Mouse (Mus musculus) hindbrain, embryonic 10.5 days (tissue): Measurements from ENCODE around the gene Cnih2. TPM values are rescaled to one million over a fixed set of nuclear protein-coding genes. Genes with fewer than 3 reads are reported as not detected.

Source experiments
- DNase-seq: peaks from one replicate; pipeline ENCODE4 v3.0.0-alpha.2; 2017; ENCODE audit warnings: low spot score
- H3K27ac ChIP-seq: fragments of 300-500 bp; sonication (generic); 2 replicates; pipeline ENCODE4 v1.5.1; 2016; ENCODE audit warnings: mild to moderate bottlenecking, moderate library complexity
- H3K27me3 ChIP-seq: fragments of 300-500 bp; sonication (generic); 2 replicates; pipeline ENCODE4 v1.6.1; 2016; ENCODE audit warnings: mild to moderate bottlenecking; ENCODE audit not compliant: poor library complexity, insufficient read depth, severe bottlenecking
- H3K36me3 ChIP-seq: fragments of 300-500 bp; sonication (generic); 2 replicates; pipeline ENCODE4 v1.6.1; 2016; ENCODE audit warnings: mild to moderate bottlenecking, moderate library complexity
- H3K4me1 ChIP-seq: fragments of 300-500 bp; sonication (generic); replicated peaks from 2 replicates; pipeline ENCODE4 v1.6.1; 2016; ENCODE audit warnings: mild to moderate bottlenecking
- H3K4me3 ChIP-seq: fragments of 300-500 bp; sonication (generic); 2 replicates; pipeline ENCODE4 v1.5.1; 2016; ENCODE audit warnings: mild to moderate bottlenecking, moderate library complexity
- H3K9me3 ChIP-seq: fragments of 300-500 bp; sonication (generic); 2 replicates; pipeline ENCODE4 v1.6.1; 2016; ENCODE audit warnings: mild to moderate bottlenecking, moderate library complexity
- WGBS: fragments of 180-500 bp; shearing (Covaris S2); methylation state at CpG from one replicate; pipeline ENCODE4 v1.1.7; 2016; 5-methylcytosine and 5-hydroxymethylcytosine counted together
- polyA plus RNA-seq: library from polyadenylated mRNA; unstranded; fragments of >200 nt; fragmentation: Nextera tagmentation; extraction: Ambion mirVana; gene quantifications from 2 replicates; pipeline ENCODE4 v1.2.1, GENCODE M21; 2016

Gene Cnih2
- polyA plus RNA-seq, 1 experiment from 2014 or later: 115 TPM

GRCm38 (mm10) chr19:5108271-5108575 lies 9.9 kb upstream of the Cnih2 start:
- peak; percentile 28 for DNase-seq
- 25% methylated on average over 5 of the region's 5 CpGs for WGBS
- H3K4me1 ChIP-seq: peaks cover 35% of the 10 kb centered on the region
- H3K27ac ChIP-seq: 0 out of 2 replicates have a peak overlapping the region, but pooled peaks have one; percentile 1
- no peaks in the 10 kb centered on the region for H3K27me3 ChIP-seq
- H3K4me3 ChIP-seq: no peak overlapping the region
- H3K9me3 ChIP-seq: no peaks in the 10 kb centered on the region
- H3K36me3 ChIP-seq: peaks cover 77% of the 10 kb centered on the region

DNA sequence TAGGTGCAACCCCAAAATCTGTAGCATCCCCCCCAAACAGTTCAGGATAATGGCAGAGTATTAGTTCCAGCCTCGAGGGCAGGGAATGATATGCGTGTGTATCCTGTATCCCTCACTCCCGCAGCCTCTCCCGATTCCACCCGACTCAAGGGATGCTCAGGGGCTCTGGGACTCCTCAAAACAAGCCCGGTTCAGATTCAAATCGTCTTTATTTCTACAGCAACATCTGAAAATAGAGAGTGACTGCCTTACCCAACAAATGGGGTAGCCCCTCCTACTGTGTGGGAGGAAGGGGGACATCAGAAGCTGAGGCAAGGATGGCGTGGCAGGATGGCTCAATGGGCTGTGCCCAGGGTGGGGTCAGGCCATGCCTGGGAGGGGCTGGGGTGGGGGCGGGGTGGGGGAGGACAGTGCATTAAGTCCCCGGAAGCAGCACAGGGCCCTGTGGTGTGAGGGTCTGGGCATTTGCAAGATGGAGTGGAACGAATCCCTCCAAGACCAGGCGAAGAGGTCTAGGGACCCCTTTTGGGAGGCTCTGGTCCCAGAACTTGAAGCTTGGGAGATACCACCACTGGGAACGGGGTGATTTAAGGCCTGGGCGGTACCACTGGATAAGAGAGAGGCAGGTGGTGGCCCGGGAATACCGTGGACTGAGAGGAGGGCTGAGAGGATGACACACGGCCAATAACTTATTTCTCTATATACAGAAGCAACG lies 9.4 kb upstream of the Cnih2 start:
- H3K4me3 ChIP-seq: peak overlapping the region; percentile 91
- DNase-seq: no peak
- H3K27ac ChIP-seq: peak overlapping the region; percentile 1; the same call in 1 of the 2 replicates
- H3K9me3 ChIP-seq: no peaks in the 10 kb centered on the region
- H3K27me3 ChIP-seq: no peaks in the 10 kb centered on the region
- H3K36me3 ChIP-seq: peaks cover 77% of the 10 kb centered on the region
- peaks cover 35% of the 10 kb centered on the region for H3K4me1 ChIP-seq
- 74% methylated on average over 18 of the region's 18 CpGs for WGBS

DNA sequence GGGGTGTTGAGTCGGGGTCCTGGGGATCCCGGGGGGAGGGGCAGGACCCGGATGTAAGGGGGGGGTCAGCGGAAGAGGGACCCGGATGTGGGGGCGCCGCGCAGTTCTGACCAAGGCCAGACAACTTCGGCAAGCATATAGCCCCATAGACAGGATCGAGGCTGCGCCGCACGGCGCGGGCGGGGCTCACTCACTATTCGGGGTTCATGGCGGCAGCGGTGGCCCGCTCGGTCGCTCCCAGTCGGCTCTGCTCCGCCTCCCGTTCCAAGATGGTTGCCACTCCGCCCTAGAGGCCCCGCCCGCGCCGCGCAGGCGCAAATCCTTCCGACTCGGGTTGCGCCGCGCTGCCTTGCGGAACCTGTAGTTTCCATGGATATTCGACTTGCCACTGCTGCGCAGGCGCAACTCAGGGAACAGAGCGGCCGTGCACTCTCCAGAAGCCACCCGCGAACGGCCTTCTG lies 8.4 kb upstream of the Cnih2 start, which contains the start of gene Rab1b:
Gene Rab1b (minus strand): TSS at position 342 of the 461 bp plus-strand sequence.
- peaks cover 35% of the 10 kb centered on the region for H3K4me1 ChIP-seq
- peak within 1 kb of the TSS; percentile 91 for H3K4me3 ChIP-seq
- DNase-seq: peak; percentile 98
- H3K9me3 ChIP-seq: no peaks in the 10 kb centered on the region
- no peaks in the 10 kb centered on the region for H3K27me3 ChIP-seq
- WGBS: under 1% methylated on average over 46 of the region's 46 CpGs
- H3K27ac ChIP-seq: peak within 1 kb of the TSS; percentile 97
- peaks cover 77% of the 10 kb centered on the region for H3K36me3 ChIP-seq

DNA sequence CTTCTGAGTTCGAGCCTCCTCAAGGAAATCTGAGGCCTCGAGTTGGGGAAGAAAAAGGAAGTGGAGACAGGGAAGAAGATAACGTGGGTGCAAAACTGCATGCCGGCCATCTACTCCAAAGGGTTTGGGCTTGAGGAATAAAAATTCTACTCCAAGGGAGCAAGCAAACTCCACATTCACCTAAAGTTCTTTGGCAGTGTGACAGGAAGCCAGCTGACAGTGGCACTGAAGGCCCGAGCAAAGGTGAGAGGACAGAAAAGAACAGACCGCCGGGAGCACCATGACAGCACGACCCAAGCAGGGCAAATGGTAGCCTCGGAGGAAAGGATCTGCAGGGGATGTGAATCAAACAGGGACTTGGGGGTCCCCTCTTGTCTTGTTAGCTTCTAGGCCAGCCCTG lies 7.8 kb upstream of the Cnih2 start:
- Histone ChIP-seq H3K36me3 (peaks cover 77% of the 10 kb centered on the region), H3K4me3 (peak overlapping the region; percentile 91), H3K9me3 (no peaks in the 10 kb centered on the region), H3K4me1 (peaks cover 35% of the 10 kb centered on the region), H3K27ac (peak overlapping the region; percentile 97), H3K27me3 (no peaks in the 10 kb centered on the region)
- DNase-seq: no peak
- 26% methylated on average over 9 of the region's 9 CpGs for WGBS

GRCm38 (mm10) chr19:5097521-5098362 lies 579 bp downstream of the Cnih2 start:
- Histone ChIP-seq H3K4me1 (peaks cover 70% of the 10 kb centered on the region), H3K36me3 (peaks cover 45% of the 10 kb centered on the region), H3K27me3 (peaks cover 12% of the 10 kb centered on the region; the same call in 1 of the 2 replicates), H3K4me3 (peak overlapping the region; percentile 71), H3K9me3 (no peaks in the 10 kb centered on the region), H3K27ac (peak overlapping the region; percentile 94)
- WGBS: 2% methylated on average over 31 of the region's 31 CpGs
- peak; percentile 44 for DNase-seq

- Histone ChIP-seq H3K27ac (peak overlapping the region; percentile 94), H3K27me3 (peaks cover 12% of the 10 kb centered on the region; the same call in 1 of the 2 replicates), H3K9me3 (no peaks in the 10 kb centered on the region), H3K4me3 (peak overlapping the region; percentile 71), H3K4me1 (peaks cover 70% of the 10 kb centered on the region), H3K36me3 (peaks cover 45% of the 10 kb centered on the region)
- DNase-seq: peak; percentile 41
- WGBS: 9% methylated on average over 9 of the region's 9 CpGs
These were observed 2.3 kb downstream of the Cnih2 start for GRCm38 (mm10) chr19:5095887-5096474.

GRCm38 (mm10) chr19:5094746-5095417 lies 3.4 kb downstream of the Cnih2 start:
- H3K9me3 ChIP-seq: no peaks in the 10 kb centered on the region
- peaks cover 45% of the 10 kb centered on the region for H3K36me3 ChIP-seq
- H3K4me1 ChIP-seq: peaks cover 67% of the 10 kb centered on the region
- 37% methylated on average over 11 of the region's 11 CpGs for WGBS
- DNase-seq: peak; percentile 30
- peak overlapping the region; percentile 94 for H3K27ac ChIP-seq
- H3K4me3 ChIP-seq: peak overlapping the region; percentile 71
- peaks cover 9% of the 10 kb centered on the region; the same call in 1 of the 2 replicates for H3K27me3 ChIP-seq

- H3K4me1 ChIP-seq: peaks cover 66% of the 10 kb centered on the region
These were observed 4.1 kb downstream of the Cnih2 start for GRCm38 (mm10) chr19:5094243-5094632.

GRCm38 (mm10) chr19:5093481-5094242 lies 4.7 kb downstream of the Cnih2 start:
- Histone ChIP-seq H3K27ac (no peak overlapping the region), H3K4me1 (peaks cover 66% of the 10 kb centered on the region), H3K4me3 (peak overlapping the region; percentile 71), H3K9me3 (no peaks in the 10 kb centered on the region), H3K27me3 (0 out of 2 replicates have a peak, but pooled peaks cover 4% of the 10 kb centered on the region), H3K36me3 (peaks cover 43% of the 10 kb centered on the region)
- no peak for DNase-seq
- WGBS: 74% methylated on average over 12 of the region's 12 CpGs

More at GRCm38 (mm10) chr19:5094243-5094632, 4.1 kb downstream of the Cnih2 start:
- Histone ChIP-seq H3K4me3 (peak overlapping the region; percentile 71), H3K9me3 (no peaks in the 10 kb centered on the region), H3K27ac (peak overlapping the region; percentile 94; the same call in 1 of the 2 replicates), H3K27me3 (0 out of 2 replicates have a peak, but pooled peaks cover 4% of the 10 kb centered on the region), H3K36me3 (peaks cover 44% of the 10 kb centered on the region)
- DNase-seq: peak; percentile 98
- WGBS: under 1% methylated on average over 21 of the region's 21 CpGs

DNA sequence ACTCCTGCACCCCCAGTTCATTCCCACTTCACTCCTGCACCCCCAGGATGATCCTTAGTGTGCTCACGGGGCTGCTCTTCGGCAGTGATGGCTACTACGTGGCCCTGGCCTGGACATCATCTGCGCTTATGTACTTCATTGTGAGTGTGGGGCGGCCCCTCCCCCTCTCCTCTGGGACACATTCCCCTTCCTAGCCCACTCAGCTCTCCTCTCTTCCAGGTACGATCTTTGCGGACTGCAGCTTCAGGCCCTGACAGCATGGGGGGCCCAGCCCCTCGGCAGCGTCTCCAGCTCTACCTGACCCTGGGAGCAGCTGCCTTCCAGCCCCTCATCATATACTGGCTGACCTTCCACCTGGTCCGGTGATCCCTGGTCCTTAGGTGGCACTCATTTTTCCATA lies 6.2 kb downstream of the Cnih2 start:
- H3K9me3 ChIP-seq: no peaks in the 10 kb centered on the region
- peaks cover 61% of the 10 kb centered on the region for H3K4me1 ChIP-seq
- peaks cover 43% of the 10 kb centered on the region for H3K36me3 ChIP-seq
- no peak overlapping the region for H3K4me3 ChIP-seq
- WGBS: 92% methylated on average over 10 of the region's 10 CpGs
- no peak overlapping the region for H3K27ac ChIP-seq
- H3K27me3 ChIP-seq: 0 out of 2 replicates have a peak, but pooled peaks cover 1% of the 10 kb centered on the region
- DNase-seq: no peak

- H3K9me3 ChIP-seq: no peaks in the 10 kb centered on the region
- H3K27ac ChIP-seq: 0 out of 2 replicates have a peak overlapping the region, but pooled peaks have one; percentile 84
- no peak for DNase-seq
- peaks cover 23% of the 10 kb centered on the region for H3K27me3 ChIP-seq
- H3K4me3 ChIP-seq: peak overlapping the region; percentile 84
- peaks cover 47% of the 10 kb centered on the region for H3K4me1 ChIP-seq
- 93% methylated on average over 4 of the region's 4 CpGs for WGBS
- peaks cover 43% of the 10 kb centered on the region for H3K36me3 ChIP-seq
These were observed 9.0 kb downstream of the Cnih2 start for GRCm38 (mm10) chr19:5089324-5089723.
